Mouse (Mus musculus): ENCODE results near the gene Ptrh1. TPM values are rescaled to one million over a fixed set of nuclear protein-coding genes. Genes with fewer than 3 reads are reported as not detected.

The Ptrh1 gene
- polyA plus RNA-seq, 1 experiment from 2014 or later: 3.6 TPM

GRCm38 (mm10) chr2:32823579-32824154, 48.1 kb downstream of the Ptrh1 start:
- Histone ChIP-seq H3K9me3 (replicated peaks) (no peaks in the 10 kb centered on the region), H3K27me3 (no peaks in the 10 kb centered on the region), H3K4me2 (no peak overlapping the region), H3K4me1 (replicated peaks) (peaks cover 5% of the 10 kb centered on the region), H3K4me3 (replicated peaks) (no peak overlapping the region), H3K36me3 (no peaks in the 10 kb centered on the region), H3K27ac (no peak overlapping the region), H3K9ac (no peak overlapping the region)
- DNase-seq (no peak), ATAC-seq (ENCODE audit: low read depth) (no peak)
- WGBS (ENCODE audit: insufficient replicate concordance): 70% methylated on average over 8 of the region's 8 CpGs

GRCm38 (mm10) chr2:32824181-32824580, 48.6 kb downstream of the Ptrh1 start:
- DNase-seq (no peak), ATAC-seq (ENCODE audit: low read depth) (no peak)
- Histone ChIP-seq H3K4me1 (replicated peaks) (peaks cover 8% of the 10 kb centered on the region), H3K4me2 (no peak overlapping the region), H3K9ac (no peak overlapping the region), H3K36me3 (no peaks in the 10 kb centered on the region), H3K27ac (no peak overlapping the region), H3K9me3 (replicated peaks) (no peaks in the 10 kb centered on the region), H3K4me3 (replicated peaks) (no peak overlapping the region), H3K27me3 (no peaks in the 10 kb centered on the region)
- 67% methylated on average over 8 of the region's 8 CpGs for WGBS (ENCODE audit: insufficient replicate concordance)

DNA sequence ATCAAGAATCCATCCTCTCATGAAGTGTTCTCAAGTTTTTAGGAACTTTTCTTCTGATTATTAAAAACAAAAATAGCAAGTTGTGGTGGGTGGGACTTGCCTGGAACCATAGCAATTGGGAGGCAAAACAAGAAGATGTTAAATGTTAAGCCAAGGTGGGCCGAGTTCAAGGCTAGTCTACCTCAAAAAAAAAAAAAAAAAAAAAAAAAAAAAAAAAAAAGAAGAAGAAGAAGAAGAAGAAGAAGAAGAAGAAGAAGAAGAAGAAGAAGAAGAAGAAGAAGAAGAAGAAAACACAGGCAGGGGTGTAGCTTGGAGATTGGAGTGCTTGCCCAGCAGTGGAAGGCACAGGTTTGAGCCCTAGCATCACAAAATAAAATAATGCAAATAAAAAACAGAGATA, 49.2 kb downstream of the Ptrh1 start:
- Histone ChIP-seq H3K9ac (no peak overlapping the region), H3K36me3 (no peaks in the 10 kb centered on the region), H3K27ac (no peak overlapping the region), H3K27me3 (no peaks in the 10 kb centered on the region), H3K4me2 (no peak overlapping the region), H3K9me3 (replicated peaks) (no peaks in the 10 kb centered on the region), H3K4me1 (replicated peaks) (peaks cover 12% of the 10 kb centered on the region), H3K4me3 (replicated peaks) (no peak overlapping the region)
- DNase-seq (no peak), ATAC-seq (ENCODE audit: low read depth) (no peak)
- 50% methylated on average over 1 of the region's 1 CpGs for WGBS (ENCODE audit: insufficient replicate concordance)

DNA sequence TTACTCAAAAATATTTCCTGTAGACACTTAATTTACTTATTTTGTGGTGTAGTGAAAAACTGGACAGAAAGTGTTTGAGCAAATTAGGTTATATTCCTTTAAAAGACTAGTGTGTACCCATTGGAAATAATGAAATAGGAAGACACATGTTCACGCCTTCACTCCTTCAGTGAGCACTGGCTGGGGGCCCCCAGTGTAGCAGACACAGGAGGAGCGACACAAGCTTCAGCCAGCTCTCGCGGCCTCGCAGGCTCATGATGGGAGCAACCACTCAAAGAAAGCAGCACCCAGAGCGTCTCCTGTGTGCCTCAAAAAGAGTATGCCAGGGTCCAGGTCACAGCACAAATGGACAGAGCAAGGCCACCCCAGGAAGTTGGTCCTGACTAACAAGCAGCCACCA, 50.2 kb downstream of the Ptrh1 start:
- 73% methylated on average over 6 of the region's 6 CpGs for WGBS (ENCODE audit: insufficient replicate concordance)
- Histone ChIP-seq H3K27me3 (no peaks in the 10 kb centered on the region), H3K9ac (no peak overlapping the region), H3K9me3 (replicated peaks) (no peaks in the 10 kb centered on the region), H3K36me3 (no peaks in the 10 kb centered on the region), H3K4me3 (replicated peaks) (no peak overlapping the region), H3K4me1 (replicated peaks) (peaks cover 12% of the 10 kb centered on the region), H3K4me2 (no peak overlapping the region), H3K27ac (no peak overlapping the region)
- DNase-seq (no peak), ATAC-seq (ENCODE audit: low read depth) (no peak)

Other genes with a start within 250 kb of the Ptrh1 start
- 1.0 and 1.1 TPM in 2 replicates for gene Fam102a, start 240.5 kb upstream of the Ptrh1 start, polyA plus RNA-seq (2015; fragmentation: Nextera tagmentation; extraction: Ambion mirVana)
- 60.4 and 64.2 TPM in 2 replicates for gene Dpm2, start 204.9 kb upstream of the Ptrh1 start, polyA plus RNA-seq (2015; fragmentation: Nextera tagmentation; extraction: Ambion mirVana)
- gene Pip5kl1, start 201.0 kb upstream of the Ptrh1 start, polyA plus RNA-seq (2015; fragmentation: Nextera tagmentation; extraction: Ambion mirVana): 0.10 TPM in 1 of 2 replicates, not detected in the other
- not detected in 2 replicates for gene 9430097D07Rik, start 200.1 kb upstream of the Ptrh1 start, polyA plus RNA-seq (2015; fragmentation: Nextera tagmentation; extraction: Ambion mirVana)
- gene St6galnac4, start 188.7 kb upstream of the Ptrh1 start, polyA plus RNA-seq (2015; fragmentation: Nextera tagmentation; extraction: Ambion mirVana): 13.5 and 14.1 TPM in 2 replicates
- 10.0 and 12.8 TPM in 2 replicates for gene St6galnac6, start 176.1 kb upstream of the Ptrh1 start, polyA plus RNA-seq (2015; fragmentation: Nextera tagmentation; extraction: Ambion mirVana)
- 2.2 and 2.3 TPM in 2 replicates for gene Ak1, start 154.0 kb upstream of the Ptrh1 start, polyA plus RNA-seq (2015; fragmentation: Nextera tagmentation; extraction: Ambion mirVana)
- gene Eng, start 129.2 kb upstream of the Ptrh1 start, polyA plus RNA-seq (2015; fragmentation: Nextera tagmentation; extraction: Ambion mirVana): 20.6 and 23.4 TPM in 2 replicates
- 31.1 and 32.9 TPM in 2 replicates for gene Fpgs, start 71.6 kb upstream of the Ptrh1 start, polyA plus RNA-seq (2015; fragmentation: Nextera tagmentation; extraction: Ambion mirVana)
- gene Cdk9, start 62.7 kb upstream of the Ptrh1 start, polyA plus RNA-seq (2015; fragmentation: Nextera tagmentation; extraction: Ambion mirVana): 60.4 TPM in 2 replicates
- gene Sh2d3c, start 54.7 kb upstream of the Ptrh1 start, polyA plus RNA-seq (2015; fragmentation: Nextera tagmentation; extraction: Ambion mirVana): 5.4 and 5.6 TPM in 2 replicates
- 0.15 TPM in 1 of 2 replicates, not detected in the other for gene 6330409D20Rik, start 34.8 kb upstream of the Ptrh1 start, polyA plus RNA-seq (2015; fragmentation: Nextera tagmentation; extraction: Ambion mirVana)
- 30.1 TPM in 2 replicates for gene Tor2a, start 18.6 kb upstream of the Ptrh1 start, polyA plus RNA-seq (2015; fragmentation: Nextera tagmentation; extraction: Ambion mirVana)
- gene Ttc16, start 153 bp upstream of the Ptrh1 start, polyA plus RNA-seq (2015; fragmentation: Nextera tagmentation; extraction: Ambion mirVana): 0.07 and 0.13 TPM in 2 replicates
- 0.24 and 0.25 TPM in 2 replicates for gene Cfap157, start 8.6 kb downstream of the Ptrh1 start, polyA plus RNA-seq (2015; fragmentation: Nextera tagmentation; extraction: Ambion mirVana)
- gene Stxbp1, start 71.5 kb downstream of the Ptrh1 start, polyA plus RNA-seq (2015; fragmentation: Nextera tagmentation; extraction: Ambion mirVana): 3.3 and 3.7 TPM in 2 replicates
- gene Fam129b, start 100.3 kb downstream of the Ptrh1 start, polyA plus RNA-seq (2015; fragmentation: Nextera tagmentation; extraction: Ambion mirVana): 7.0 and 7.6 TPM in 2 replicates
- gene Rpl12, start 185.8 kb downstream of the Ptrh1 start, polyA plus RNA-seq (2015; fragmentation: Nextera tagmentation; extraction: Ambion mirVana): 141 and 148 TPM in 2 replicates
- 2.0 and 3.0 TPM in 2 replicates for gene Lrsam1, start 185.8 kb downstream of the Ptrh1 start, polyA plus RNA-seq (2015; fragmentation: Nextera tagmentation; extraction: Ambion mirVana)
- gene Slc2a8, start 206.3 kb downstream of the Ptrh1 start, polyA plus RNA-seq (2015; fragmentation: Nextera tagmentation; extraction: Ambion mirVana): 9.0 and 9.9 TPM in 2 replicates